Mouse (Mus musculus) lung, postnatal 0 days (tissue): ENCODE results near the gene P2ry2. TPM values are rescaled to one million over a fixed set of nuclear protein-coding genes. Genes with fewer than 3 reads are reported as not detected.

Experiments used
- ATAC-seq: fragments of 200-750 bp; cut with Nextera tagmentation; 2 replicates; pipeline ENCODE4 v1.8.0; 2017; ENCODE audit warnings: moderate library complexity
- DNase-seq: peaks from one replicate; pipeline ENCODE4 v3.0.0-alpha.2; 2016; ENCODE audit warnings: low spot score
- H3K27ac ChIP-seq: fragments of 300-500 bp; sonication (generic); 2 replicates; pipeline ENCODE4 v1.5.1; 2014; ENCODE audit warnings: antibody characterized with exemption, mild to moderate bottlenecking, low read length, mixed read lengths
- H3K27me3 ChIP-seq: fragments of 300-500 bp; sonication (generic); replicated peaks from 2 replicates; pipeline ENCODE4 v1.6.1; 2014; ENCODE audit warnings: low read length, mixed read lengths; ENCODE audit not compliant: insufficient read depth
- H3K36me3 ChIP-seq: fragments of 300-500 bp; sonication (generic); 2 replicates; pipeline ENCODE4 v1.6.1; 2014; ENCODE audit warnings: low read length, mixed read lengths; ENCODE audit not compliant: insufficient read depth
- H3K4me1 ChIP-seq: fragments of 300-500 bp; sonication (generic); 2 replicates; pipeline ENCODE4 v1.6.1; 2014; ENCODE audit warnings: antibody characterized with exemption, low read depth, low read length, mixed read lengths; ENCODE audit not compliant: insufficient read depth
- H3K4me2 ChIP-seq: fragments of 300-500 bp; sonication (generic); replicated peaks from 2 replicates; pipeline ENCODE4 v1.6.1; 2014; ENCODE audit warnings: low read depth, mild to moderate bottlenecking, low read length, moderate library complexity, mixed read lengths
- H3K4me3 ChIP-seq: fragments of 300-500 bp; sonication (generic); 2 replicates; pipeline ENCODE4 v1.5.1; 2014; ENCODE audit warnings: low read depth, low read length
- H3K9ac ChIP-seq: fragments of 300-500 bp; sonication (generic); replicated peaks from 2 replicates; pipeline ENCODE4 v1.6.1; 2014; ENCODE audit warnings: low read depth, mild to moderate bottlenecking
- H3K9me3 ChIP-seq: fragments of 300-500 bp; sonication (generic); 2 replicates; pipeline ENCODE4 v1.6.1; 2016; ENCODE audit warnings: low read length, mixed read lengths
- CTCF ChIP-seq: IDR thresholded peaks from 2 replicates; pipeline ENCODE4 v1.5.1; 2016; ENCODE audit warnings: antibody characterized with exemption, mild to moderate bottlenecking
- EP300 ChIP-seq: IDR thresholded peaks from 2 replicates; pipeline ENCODE4 v1.6.1; 2016; ENCODE audit warnings: antibody characterized with exemption, mild to moderate bottlenecking, control low read depth
- WGBS: fragments of 180-500 bp; shearing (Covaris S2); extraction: QIAGEN DNeasy Blood & Tissue Kit; methylation state at CpG from one replicate; pipeline ENCODE4 v1.1.7; 2014; 5-methylcytosine and 5-hydroxymethylcytosine counted together
- polyA plus RNA-seq: library from polyadenylated mRNA; unstranded; fragments of >200 nt; fragmentation: Nextera tagmentation; extraction: Ambion mirVana; gene quantifications from 2 replicates; pipeline ENCODE4 v1.2.1, GENCODE M21; 2015

P2ry2 gene
- polyA plus RNA-seq, 1 experiment from 2014 or later: 11.6 TPM

DNA sequence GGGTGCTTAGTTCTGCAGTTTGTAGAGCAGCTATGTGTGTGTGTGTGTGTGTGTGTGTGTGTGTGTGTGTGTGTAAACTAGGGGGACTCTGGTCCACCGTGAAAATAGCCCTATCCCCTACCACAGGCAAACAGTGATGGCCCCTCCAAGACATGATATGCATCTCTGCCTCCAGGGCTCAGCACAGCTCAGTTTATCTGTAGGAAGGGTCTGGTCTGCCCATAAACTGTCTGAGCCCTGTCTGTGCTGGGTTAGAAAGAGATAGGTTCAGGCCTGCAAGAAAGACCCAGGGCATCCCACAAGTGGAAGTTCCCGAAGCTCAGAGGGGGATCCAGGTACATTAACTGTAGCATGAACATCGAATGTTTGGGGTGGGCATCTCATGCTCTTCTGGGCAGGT is 16.7 kb downstream of the P2ry2 start:
- no peak overlapping the region for H3K4me2 ChIP-seq
- WGBS: 88% methylated on average over 3 of the region's 3 CpGs
- ATAC-seq (no peak), DNase-seq (no peak)
- H3K36me3 ChIP-seq: no peaks in the 10 kb centered on the region
- TF ChIP-seq EP300 (no peak), CTCF (no peak)
- H3K4me1 ChIP-seq: no peaks in the 10 kb centered on the region
- no peak overlapping the region for H3K9ac ChIP-seq
- no peaks in the 10 kb centered on the region for H3K9me3 ChIP-seq
- no peak overlapping the region for H3K4me3 ChIP-seq
- no peak overlapping the region for H3K27ac ChIP-seq
- H3K27me3 ChIP-seq: no peaks in the 10 kb centered on the region

DNA sequence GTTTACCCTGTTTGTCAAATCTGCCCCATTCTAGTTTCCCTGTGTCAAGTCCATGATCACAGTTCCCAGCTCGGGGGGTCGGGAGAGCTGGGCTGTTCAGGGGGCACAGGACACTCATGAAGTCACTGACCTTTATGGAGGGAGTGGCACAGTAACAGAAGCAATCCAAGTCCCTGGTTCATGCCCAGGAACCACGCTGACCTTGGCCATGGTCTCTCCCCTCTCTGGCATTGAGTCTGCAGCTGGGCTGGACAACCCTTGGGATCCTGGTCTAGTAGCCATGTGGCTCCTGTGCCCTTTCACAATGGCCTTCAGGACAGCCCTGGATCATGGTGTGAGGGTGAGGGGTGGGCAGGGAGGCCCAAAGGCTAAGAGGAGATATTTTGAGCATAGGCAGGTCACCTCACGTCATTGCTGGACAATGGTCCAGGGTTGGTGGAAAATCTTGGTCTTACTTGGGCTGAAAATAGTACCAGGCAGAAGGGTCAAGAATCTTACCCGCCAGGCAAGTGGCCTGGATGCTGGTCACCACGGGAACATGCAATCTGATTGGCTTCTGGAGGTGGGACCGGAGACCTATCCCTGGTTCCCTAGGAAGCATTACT is 17.3 kb downstream of the P2ry2 start:
- 84% methylated on average over 7 of the region's 7 CpGs for WGBS
- DNase-seq: no peak

DNA sequence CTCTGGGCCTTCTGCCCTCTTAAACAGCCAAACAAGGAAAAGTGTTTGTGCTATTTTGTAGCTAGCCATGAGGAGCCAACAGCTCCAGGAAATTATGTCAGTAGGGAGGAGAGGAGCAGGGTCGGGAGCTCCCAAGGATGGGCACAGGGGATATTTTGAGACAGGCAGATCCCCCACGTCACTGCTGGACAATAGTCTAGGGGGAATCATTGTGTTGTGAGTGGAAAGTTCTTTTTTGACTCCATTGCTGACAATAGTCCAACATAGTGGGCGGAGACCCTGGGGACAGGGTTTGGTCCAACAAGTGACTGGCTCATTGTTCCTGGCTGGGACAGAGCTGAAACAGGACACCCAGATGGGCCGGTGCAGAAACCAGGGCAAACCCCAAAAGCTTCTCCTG is 19.5 kb downstream of the P2ry2 start:
- ATAC-seq (peak; percentile 76), DNase-seq (peak; percentile 72)
- H3K4me1 ChIP-seq: no peaks in the 10 kb centered on the region
- no peak overlapping the region for H3K4me2 ChIP-seq
- TF ChIP-seq CTCF (no peak), EP300 (peak; percentile 88)
- no peaks in the 10 kb centered on the region for H3K27me3 ChIP-seq
- WGBS: 58% methylated on average over 4 of the region's 4 CpGs
- no peak overlapping the region for H3K9ac ChIP-seq
- no peaks in the 10 kb centered on the region for H3K9me3 ChIP-seq
- H3K4me3 ChIP-seq: no peak overlapping the region
- H3K36me3 ChIP-seq: no peaks in the 10 kb centered on the region
- peak overlapping the region; percentile 65 for H3K27ac ChIP-seq

More for the DNA sequence above, 17.3 kb downstream of the P2ry2 start:
- Histone ChIP-seq H3K4me1 (no peaks in the 10 kb centered on the region), H3K27ac (no peak overlapping the region), H3K4me3 (no peak overlapping the region), H3K36me3 (no peaks in the 10 kb centered on the region), H3K27me3 (no peaks in the 10 kb centered on the region), H3K4me2 (no peak overlapping the region), H3K9me3 (no peaks in the 10 kb centered on the region), H3K9ac (no peak overlapping the region)
- ATAC-seq: no peak
- no peak for TF ChIP-seq EP300

DNA sequence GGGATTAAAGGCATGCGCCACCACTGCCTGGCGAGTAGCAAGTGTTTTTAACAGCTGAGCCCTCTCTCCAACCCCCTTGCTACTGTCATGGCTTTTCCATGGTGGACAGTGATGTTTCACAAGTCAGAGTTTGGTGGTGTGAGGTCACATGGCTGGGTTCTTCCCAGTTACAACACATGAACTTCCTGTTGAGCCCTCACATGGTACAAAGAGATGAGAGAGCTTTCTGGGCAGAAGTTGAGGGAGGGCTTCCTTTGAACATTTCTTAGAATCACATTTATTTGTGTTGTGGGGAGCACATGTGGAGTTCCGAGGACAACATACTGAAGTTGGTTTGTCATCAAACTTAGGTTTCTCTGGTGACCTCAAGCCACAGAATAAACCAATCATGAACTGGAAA is 20.7 kb downstream of the P2ry2 start:
- peak; percentile 35 for ATAC-seq
- H3K27ac ChIP-seq: peak overlapping the region; percentile 65; the same call in 1 of the 2 replicates
- H3K36me3 ChIP-seq: no peaks in the 10 kb centered on the region
- H3K4me3 ChIP-seq: no peak overlapping the region
- H3K4me1 ChIP-seq: no peaks in the 10 kb centered on the region
- no peaks in the 10 kb centered on the region for H3K27me3 ChIP-seq
- no peak overlapping the region for H3K4me2 ChIP-seq
- no peaks in the 10 kb centered on the region for H3K9me3 ChIP-seq
- TF ChIP-seq CTCF (no peak), EP300 (peak; percentile 61; the same call in 1 of the 2 replicates)
- H3K9ac ChIP-seq: no peak overlapping the region
- DNase-seq: peak; percentile 83
- 75% methylated on average over 3 of the region's 3 CpGs for WGBS

DNA sequence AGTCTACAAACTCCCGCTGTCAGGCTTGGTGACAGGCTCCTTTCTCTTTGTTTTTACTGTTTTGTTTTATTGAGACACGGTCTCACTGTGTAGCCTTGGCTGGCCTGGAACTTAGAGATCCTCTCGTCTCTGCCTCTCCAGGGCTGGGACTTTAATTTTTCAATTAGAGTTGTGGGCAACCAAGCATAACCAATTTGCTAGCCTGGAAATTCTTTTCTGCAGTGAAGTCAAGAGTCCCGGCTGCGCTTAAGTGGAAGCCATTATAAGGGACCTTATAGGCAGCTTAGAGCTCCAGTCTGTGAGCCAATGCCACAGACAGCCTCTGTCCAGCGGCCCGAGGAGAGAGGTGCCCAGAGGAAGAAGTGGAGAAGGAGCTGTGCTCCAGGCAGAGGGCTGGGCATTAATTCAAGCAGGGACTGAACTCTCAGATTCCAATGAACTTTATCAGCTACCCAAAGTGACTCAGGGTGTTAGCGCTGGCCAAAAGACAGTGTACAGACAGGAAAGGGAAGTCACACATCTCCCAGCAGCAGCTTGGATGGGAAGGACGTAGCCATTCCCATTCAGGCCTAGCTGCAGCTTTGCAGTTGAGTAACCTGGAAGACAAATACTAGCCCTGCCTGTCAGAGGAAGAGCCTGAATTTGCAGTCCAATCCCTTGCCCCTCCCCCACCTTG is 21.9 kb downstream of the P2ry2 start:
- H3K9ac ChIP-seq: no peak overlapping the region
- TF ChIP-seq EP300: peak; percentile 59
- no peak for TF ChIP-seq CTCF
- no peaks in the 10 kb centered on the region for H3K4me1 ChIP-seq
- ATAC-seq: peak; percentile 46
- H3K4me2 ChIP-seq: no peak overlapping the region
- 0 out of 2 replicates have a peak overlapping the region, but pooled peaks have one; percentile 33 for H3K27ac ChIP-seq
- H3K27me3 ChIP-seq: no peaks in the 10 kb centered on the region
- 36% methylated on average over 9 of the region's 9 CpGs for WGBS
- no peaks in the 10 kb centered on the region for H3K36me3 ChIP-seq
- no peak overlapping the region for H3K4me3 ChIP-seq
- H3K9me3 ChIP-seq: no peaks in the 10 kb centered on the region
- DNase-seq: peak; percentile 80

DNA sequence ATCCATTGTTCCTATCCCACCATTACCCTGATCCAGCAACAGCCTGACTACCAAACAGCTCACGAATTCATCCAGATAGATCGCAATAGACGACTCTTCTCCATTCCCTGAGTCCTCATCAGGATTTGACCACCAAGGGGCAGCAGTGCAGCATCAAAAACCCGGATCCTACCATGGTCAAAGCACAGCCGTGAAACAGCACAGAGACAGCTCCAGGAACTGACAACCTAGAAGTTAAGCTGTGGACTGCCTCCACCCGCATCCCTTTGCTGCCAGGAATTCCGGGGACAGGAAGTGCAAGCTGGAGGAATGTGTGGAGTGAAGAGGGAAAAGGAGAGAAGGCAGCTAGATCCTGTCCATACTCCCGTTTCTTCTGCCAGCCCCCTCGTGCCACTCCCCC is 24.6 kb downstream of the P2ry2 start:
- 8% methylated on average over 9 of the region's 9 CpGs for WGBS
- peak; percentile 95 for DNase-seq
- Histone ChIP-seq H3K4me1 (peaks cover 6% of the 10 kb centered on the region; the same call in 1 of the 2 replicates), H3K9ac (no peak overlapping the region), H3K4me2 (no peak overlapping the region), H3K9me3 (no peaks in the 10 kb centered on the region), H3K4me3 (no peak overlapping the region), H3K36me3 (no peaks in the 10 kb centered on the region), H3K27me3 (no peaks in the 10 kb centered on the region), H3K27ac (no peak overlapping the region)
- peak; percentile 70 for ATAC-seq
- TF ChIP-seq CTCF (peak; percentile 89), EP300 (peak; percentile 56)
